Mouse (Mus musculus) megakaryocyte-erythroid progenitor cell, adult 5-6 weeks (primary cell): ENCODE measurements at regions not wholly inside any gene's neighbourhood (a gene's known extent, or its start where the extent isn't known, plus 50 kb on each side); places are given as distances from the start of the nearest gene placed in this dataset.

Experiments used
- ATAC-seq: replicated peaks from 2 replicates; pipeline ENCODE4 v1.8.0; 2016; ENCODE audit warnings: mild to moderate bottlenecking, inconsistent platforms; ENCODE audit not compliant: severe bottlenecking, poor library complexity, low FRiP score, low TSS enrichment

DNA sequence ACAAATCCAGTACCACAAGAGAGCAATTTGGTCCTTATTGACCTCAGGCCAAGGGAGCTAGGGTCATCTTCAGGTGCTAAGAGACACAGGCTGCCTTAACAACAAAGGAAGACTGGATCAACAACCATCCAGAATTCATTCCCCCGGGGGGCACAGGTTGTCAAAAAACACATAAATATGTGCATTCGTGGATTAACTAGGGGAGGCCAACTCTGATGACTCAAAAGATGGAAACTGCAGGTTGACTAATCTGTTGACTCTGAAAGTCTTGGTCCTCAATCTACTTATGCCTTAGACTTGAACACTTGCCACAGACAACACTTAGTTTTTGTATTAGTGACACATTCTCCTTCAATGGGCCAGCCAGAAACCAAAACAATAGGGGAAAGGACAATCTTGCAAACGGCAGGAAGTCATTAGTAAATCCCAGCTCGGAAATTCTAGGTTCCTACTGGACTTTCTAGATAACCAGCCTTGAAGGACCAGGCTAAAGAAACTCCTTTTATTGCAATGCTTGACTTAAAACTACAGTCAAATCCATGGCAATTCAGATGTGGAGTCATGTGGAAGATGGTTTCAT is 353.5 kb upstream of the Gm10295 start:
- ATAC-seq, result no peak
